16 mouse cellular contexts compared by ENCODE assay signal in genomic region chr5:132491508-132491907, GRCm38 (mm10). TPM values are rescaled to one million over a fixed set of nuclear protein-coding genes. Genes with fewer than 3 reads are reported as not detected.
A peak's percentile ranks its signal among the peaks of the same experiment; 100 is the strongest.
DNase-seq lines count a peak whose midpoint lies in the region; ATAC-seq lines count a peak whose summit lies in the region.
"Had no signal": no experiment of that assay in that cellular context is flagged by ENCODE, and none has a peak within 500 bp of the region (broad histone marks: within the 10 kb centered on the region; RNA-seq: fewer than 3 reads in every experiment).

No protein-coding gene starts in this region.

- H3K27me3 ChIP-seq in forebrain, embryonic 10.5 days (ENCODE audit: poor library complexity, severe bottlenecking): peaks cover 17% of the 10 kb centered on the region; the same call in 1 of the 2 replicates
- H3K27me3 ChIP-seq in forebrain, embryonic 12.5 days: no peaks in the 10 kb centered on the region
- no peaks in the 10 kb centered on the region for H3K27me3 ChIP-seq in intestine, embryonic 16.5 days (replicated peaks; ENCODE audit: control insufficient read depth, insufficient read depth, low read length)

- peaks cover 69% of the 10 kb centered on the region for H3K4me1 ChIP-seq in forebrain, embryonic 10.5 days
- peaks cover 57% of the 10 kb centered on the region for H3K4me1 ChIP-seq in forebrain, embryonic 12.5 days
- H3K4me1 ChIP-seq in intestine, embryonic 16.5 days (ENCODE audit: control insufficient read depth, insufficient read depth, low read length): peaks cover 26% of the 10 kb centered on the region

- no peak for DNase-seq in forebrain, embryonic 10.5 days (ENCODE audit: extremely low spot score, low spot score)
- peak; percentile 51 for DNase-seq in embryo, embryonic 10.5 days (ENCODE audit: low spot score)
- DNase-seq in yolk sac, embryonic 10.5 days (ENCODE audit: low spot score): peak; percentile 43
- no peak for DNase-seq in kidney, adult 9 months
- no peak for DNase-seq in adrenal gland, postnatal 36 days
- DNase-seq: gastrocnemius, adult 2 months; kidney, postnatal 14 days; layer of hippocampus, postnatal 36 days; liver, postnatal 0 days; thymus, postnatal 25 days had no signal

- no peaks in the 10 kb centered on the region for H3K9me3 ChIP-seq in forebrain, embryonic 10.5 days
- H3K9me3 ChIP-seq in forebrain, embryonic 12.5 days: no peaks in the 10 kb centered on the region
- no peaks in the 10 kb centered on the region for H3K9me3 ChIP-seq in intestine, embryonic 16.5 days (ENCODE audit: control insufficient read depth, low read length)
- H3K9me3 ChIP-seq: hindbrain, embryonic 10.5 days; midbrain, embryonic 10.5 days had no signal

- no peak overlapping the region for H3K4me2 ChIP-seq in forebrain, embryonic 12.5 days
- H3K4me2 ChIP-seq in intestine, embryonic 16.5 days (ENCODE audit: low read depth, low read length): no peak overlapping the region
- H3K4me2 ChIP-seq: heart, embryonic 11.5 days had no signal

- peak overlapping the region; percentile 63 for H3K27ac ChIP-seq in forebrain, embryonic 10.5 days
- no peak overlapping the region for H3K27ac ChIP-seq in forebrain, embryonic 12.5 days
- H3K27ac ChIP-seq in intestine, embryonic 16.5 days (ENCODE audit: low read length): no peak overlapping the region
- H3K27ac ChIP-seq: hindbrain, embryonic 10.5 days had no signal

- no peak for ATAC-seq in forebrain, embryonic 12.5 days (ENCODE audit: low FRiP score)
- peak; percentile 82 for ATAC-seq in intestine, embryonic 16.5 days
- ATAC-seq: hindbrain, embryonic 16.5 days; liver, postnatal 0 days had no signal

- H3K9ac ChIP-seq in forebrain, embryonic 12.5 days: no peak overlapping the region
- H3K9ac ChIP-seq in intestine, embryonic 16.5 days (ENCODE audit: low read depth, low read length): no peak overlapping the region
- H3K9ac ChIP-seq: liver, postnatal 0 days had no signal

- WGBS in forebrain, embryonic 10.5 days: 26% methylated on average over 4 of the region's 4 CpGs
- 7% methylated on average over 4 of the region's 4 CpGs for WGBS in forebrain, embryonic 12.5 days
- WGBS in intestine, embryonic 16.5 days: 56% methylated on average over 4 of the region's 4 CpGs

- H3K4me3 ChIP-seq in forebrain, embryonic 10.5 days: no peak overlapping the region
- H3K4me3 ChIP-seq in forebrain, embryonic 12.5 days (replicated peaks): no peak overlapping the region
- no peak overlapping the region for H3K4me3 ChIP-seq in intestine, embryonic 16.5 days (ENCODE audit: low read length)
- H3K4me3 ChIP-seq: gastrocnemius, adult 2 months; hindbrain, embryonic 10.5 days; midbrain, embryonic 10.5 days had no signal

- peaks cover 6% of the 10 kb centered on the region; the same call in 1 of the 2 replicates for H3K36me3 ChIP-seq in forebrain, embryonic 10.5 days (replicated peaks)
- no peaks in the 10 kb centered on the region for H3K36me3 ChIP-seq in forebrain, embryonic 12.5 days (replicated peaks)
- no peaks in the 10 kb centered on the region for H3K36me3 ChIP-seq in intestine, embryonic 16.5 days (ENCODE audit: control insufficient read depth, insufficient read depth, low read length)
- H3K36me3 ChIP-seq: hindbrain, embryonic 10.5 days; midbrain, embryonic 10.5 days had no signal

RNA-seq across cellular contexts. Expression of gene Auts2, which starts 51.6 kb away (rescaled TPM):
- polyA plus RNA-seq in forebrain, embryonic 10.5 days (2016; fragmentation: Nextera tagmentation; extraction: Ambion mirVana): 38.8 and 42.4 TPM in 2 replicates
- polyA plus RNA-seq in forebrain, embryonic 12.5 days (2016; fragmentation: Nextera tagmentation; extraction: Ambion mirVana): 90.0 and 94.8 TPM in 2 replicates
- polyA plus RNA-seq in intestine, embryonic 16.5 days (2015; fragmentation: Nextera tagmentation; extraction: Ambion mirVana): 12.4 and 14.7 TPM in 2 replicates
- total RNA-seq in adrenal gland, postnatal 36 days (2021): 10 to 100 TPM; 33.6 to 40.6 TPM

Comparison
In these comparisons a context has a peak if more than half of its experiments do, and no peak if none do; other contexts are left out.
1. DNase-seq: peak in embryo, embryonic 10.5 days (single experiment) and yolk sac, embryonic 10.5 days (single experiment); none in forebrain, embryonic 10.5 days (single experiment), kidney, adult 9 months (single experiment) and adrenal gland, postnatal 36 days (0 of 2).